Mouse (Mus musculus): ENCODE measurements at regions not wholly inside any gene's neighbourhood (a gene's known extent, or its start where the extent isn't known, plus 50 kb on each side); places are given as distances from the start of the nearest gene placed in this dataset.

DNA sequence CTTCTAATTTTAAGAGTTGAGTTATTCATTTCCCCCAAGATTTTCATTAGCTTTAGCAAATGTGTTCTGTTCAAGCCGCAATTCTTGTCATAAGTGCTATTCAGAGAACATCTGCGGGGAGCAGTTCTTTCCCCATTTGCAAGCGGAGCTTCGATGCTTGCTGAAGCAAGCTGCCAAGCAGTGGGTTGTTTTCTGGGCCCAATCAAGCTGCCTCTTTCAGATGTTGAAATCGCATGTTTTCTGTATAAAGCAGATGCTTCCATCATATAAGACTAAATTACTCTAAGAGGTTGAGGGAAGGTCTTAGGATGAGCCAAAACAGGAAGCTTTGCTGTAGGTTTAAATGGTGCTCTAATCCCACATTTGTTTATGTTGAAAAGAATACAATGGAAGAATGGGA is 547.4 kb downstream of the Abca13 start:
- Histone ChIP-seq H3K4me2 (replicated peaks) (no peak overlapping the region), H3K9ac (no peak overlapping the region), H3K4me3 (no peak overlapping the region), H3K4me1 (no peaks in the 10 kb centered on the region), H3K36me3 (no peaks in the 10 kb centered on the region), H3K27ac (no peak overlapping the region), H3K27me3 (no peaks in the 10 kb centered on the region), H3K9me3 (replicated peaks) (no peaks in the 10 kb centered on the region)
- 92% methylated on average over 5 of the region's 5 CpGs for WGBS
- ATAC-seq (ENCODE audit: low FRiP score): no peak

DNA sequence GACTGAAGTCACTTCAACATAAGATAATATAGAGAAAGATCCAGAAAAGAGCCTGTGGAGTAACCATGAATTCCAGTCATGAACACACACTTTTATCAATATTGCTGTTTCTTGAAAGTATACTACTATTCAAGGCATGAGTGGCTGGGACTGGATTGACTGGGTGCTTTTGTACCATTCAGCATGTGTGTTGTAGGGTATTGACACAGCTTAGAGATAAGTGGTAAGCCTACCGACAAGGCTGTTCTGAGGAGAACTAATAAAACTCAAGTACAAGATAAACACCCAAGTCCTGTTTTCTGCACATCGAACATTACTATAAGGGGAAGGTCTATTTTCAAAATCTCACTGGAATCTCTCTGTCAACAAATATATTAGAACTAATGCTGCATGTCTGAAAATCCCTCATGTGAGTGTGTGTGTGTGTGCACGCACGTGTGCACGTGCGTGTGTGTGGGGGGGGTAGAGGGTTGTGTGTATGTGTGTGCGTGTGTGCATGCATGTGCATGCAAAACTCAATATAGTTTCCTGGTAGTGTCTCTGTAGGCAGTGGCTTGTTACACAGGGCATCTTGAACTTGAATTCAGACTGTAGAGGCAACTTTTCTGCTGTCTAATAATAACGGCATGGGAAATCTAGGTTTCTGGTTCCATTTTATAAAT is 588.6 kb downstream of the Abca13 start:
- ATAC-seq (ENCODE audit: low FRiP score): no peak
- Histone ChIP-seq H3K4me1 (no peaks in the 10 kb centered on the region), H3K4me2 (replicated peaks) (no peak overlapping the region), H3K27me3 (no peaks in the 10 kb centered on the region), H3K9me3 (replicated peaks) (no peaks in the 10 kb centered on the region), H3K4me3 (no peak overlapping the region), H3K9ac (no peak overlapping the region), H3K27ac (no peak overlapping the region), H3K36me3 (no peaks in the 10 kb centered on the region)
- 94% methylated on average over 8 of the region's 8 CpGs for WGBS

DNA sequence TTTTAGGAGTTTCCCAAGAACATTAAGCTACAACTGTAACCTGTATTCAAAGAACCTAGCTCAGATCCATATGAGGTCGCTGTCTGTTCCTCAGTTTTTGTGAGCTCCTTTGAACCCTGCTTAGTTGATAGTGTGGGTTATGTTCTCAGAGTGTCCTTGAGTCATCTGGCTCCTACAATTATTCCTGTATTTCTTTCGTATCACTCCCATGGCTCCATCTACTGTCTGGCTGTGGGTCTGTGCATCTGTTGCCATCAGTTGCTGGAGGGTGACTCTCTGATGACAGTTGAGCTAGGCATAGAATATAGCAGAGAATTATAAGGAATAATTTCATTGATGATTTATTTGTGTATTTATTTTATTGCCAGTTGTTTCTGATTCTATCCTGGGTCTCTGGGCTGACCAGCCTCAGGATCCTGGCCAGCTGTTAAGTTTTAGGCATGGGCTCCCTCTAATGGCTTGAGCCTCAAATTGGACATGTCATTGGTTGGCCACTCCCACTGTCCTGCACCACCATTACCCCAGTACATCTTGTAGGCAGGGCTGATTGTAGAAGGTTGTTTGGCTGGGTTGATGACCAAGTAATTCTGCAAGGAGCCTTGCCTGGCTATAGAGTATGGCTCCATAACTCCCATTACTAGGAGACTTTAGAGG is 601.6 kb downstream of the Abca13 start:
- H3K36me3 ChIP-seq: no peaks in the 10 kb centered on the region
- H3K9me3 ChIP-seq (replicated peaks): no peaks in the 10 kb centered on the region
- H3K4me1 ChIP-seq: no peaks in the 10 kb centered on the region
- H3K4me3 ChIP-seq: no peak overlapping the region
- no peak overlapping the region for H3K27ac ChIP-seq
- no peaks in the 10 kb centered on the region for H3K27me3 ChIP-seq
- H3K9ac ChIP-seq: no peak overlapping the region
- 0 out of 2 replicates have a peak, but pooled peaks have one; percentile 50 for ATAC-seq (ENCODE audit: low FRiP score)
- no peak overlapping the region for H3K4me2 ChIP-seq (replicated peaks)
- 69% methylated on average over 2 of the region's 2 CpGs for WGBS

DNA sequence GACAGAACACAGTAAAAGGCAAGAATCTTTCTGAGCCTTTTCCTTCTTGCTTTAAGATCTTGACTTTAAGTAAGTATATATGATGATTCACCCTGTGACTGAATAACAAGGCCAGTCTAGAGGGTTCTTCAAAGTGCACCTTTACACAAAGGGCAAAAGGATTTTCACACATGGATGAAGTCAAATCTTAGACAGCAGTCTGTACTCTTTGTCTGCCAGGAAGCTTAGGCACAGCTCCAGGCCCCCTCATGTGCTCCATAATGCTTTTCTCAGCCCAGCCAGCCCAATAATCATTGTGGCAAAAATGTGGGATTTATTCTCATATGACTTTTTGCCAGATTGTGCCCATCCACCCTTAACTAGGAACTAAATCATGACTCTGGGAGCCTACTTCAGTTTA is 647.9 kb downstream of the Abca13 start:
- H3K4me1 ChIP-seq: no peaks in the 10 kb centered on the region
- no peak for ATAC-seq (ENCODE audit: low FRiP score)
- H3K9me3 ChIP-seq (replicated peaks): no peaks in the 10 kb centered on the region
- no peak overlapping the region for H3K4me3 ChIP-seq
- H3K4me2 ChIP-seq (replicated peaks): no peak overlapping the region
- no peaks in the 10 kb centered on the region for H3K27me3 ChIP-seq
- no peak overlapping the region for H3K9ac ChIP-seq
- H3K27ac ChIP-seq: no peak overlapping the region
- H3K36me3 ChIP-seq: no peaks in the 10 kb centered on the region

- 79% methylated on average over 2 of the region's 2 CpGs for WGBS
- Histone ChIP-seq H3K27ac (no peak overlapping the region), H3K27me3 (no peaks in the 10 kb centered on the region), H3K4me3 (no peak overlapping the region), H3K4me1 (no peaks in the 10 kb centered on the region), H3K36me3 (no peaks in the 10 kb centered on the region), H3K9ac (no peak overlapping the region), H3K4me2 (replicated peaks) (no peak overlapping the region), H3K9me3 (replicated peaks) (no peaks in the 10 kb centered on the region)
- no peak for ATAC-seq (ENCODE audit: low FRiP score)
Observed at GRCm38 (mm10) chr11:9868454-9869130, 676.9 kb downstream of the Abca13 start.

Measured in hindbrain, embryonic 12.5 days (tissue).